Mouse (Mus musculus) v-Abl transformed pro-B cells (cell line): ENCODE results near the gene Gm10799.
"Not testable (repeated sequence)": the region's sequence is repeated elsewhere in the genome, so short reads cannot be mapped to it uniquely, and the experiment has no call there.

Source experiments
- in situ Hi-C, 2 experiments: fragments of 400-800 bp; cut with MboI; formaldehyde crosslinking; loops; one replicate each; pipeline ENCODE4 v1.15.1; 2025; ENCODE audit not compliant: unreplicated experiment in 2 of 2

Gene Gm10799

GRCm38 (mm10) chr2:104068450-104068849, at the start of gene Gm10799:
Gene Gm10799 (minus strand): TSS chr2:104068550.
- in situ Hi-C loops, result not testable (repeated sequence)

GRCm38 (mm10) chr2:104117173-104117572, 48.8 kb upstream of the Gm10799 start:
- in situ Hi-C loops, result not testable (repeated sequence)

GRCm38 (mm10) chr2:104114898-104115297, 46.5 kb upstream of the Gm10799 start:
- in situ Hi-C loops, result no loop called here

- in situ Hi-C loops, result not testable (repeated sequence)
Observed at GRCm38 (mm10) chr2:104113563-104113962, 45.2 kb upstream of the Gm10799 start.

- in situ Hi-C loops, result not testable (repeated sequence)
Observed at GRCm38 (mm10) chr2:104111170-104111797, 42.9 kb upstream of the Gm10799 start.

GRCm38 (mm10) chr2:104110031-104110430, 41.7 kb upstream of the Gm10799 start:
- in situ Hi-C loops, result no loop called here

- in situ Hi-C loops, result no loop called here
Observed at GRCm38 (mm10) chr2:104109528-104109927, 41.2 kb upstream of the Gm10799 start.

- in situ Hi-C loops, result not testable (repeated sequence)
Observed at GRCm38 (mm10) chr2:104109021-104109420, 40.7 kb upstream of the Gm10799 start.

- in situ Hi-C loops, result no loop called here
Observed at GRCm38 (mm10) chr2:104104800-104105199, 36.5 kb upstream of the Gm10799 start.

GRCm38 (mm10) chr2:104099946-104100345, 31.6 kb upstream of the Gm10799 start:
- in situ Hi-C loops, result no loop called here

- in situ Hi-C loops, result no loop called here
Observed at GRCm38 (mm10) chr2:104099231-104099585, 30.9 kb upstream of the Gm10799 start.

GRCm38 (mm10) chr2:104098529-104099230, 30.3 kb upstream of the Gm10799 start:
- in situ Hi-C loops, result no loop called here

GRCm38 (mm10) chr2:104097396-104097795, 29.0 kb upstream of the Gm10799 start:
- in situ Hi-C loops, result not testable (repeated sequence)

- in situ Hi-C loops, result not testable (repeated sequence)
Observed at GRCm38 (mm10) chr2:104096796-104097195, 28.4 kb upstream of the Gm10799 start.

GRCm38 (mm10) chr2:104096256-104096655, 27.9 kb upstream of the Gm10799 start:
- in situ Hi-C loops, result no loop called here

- in situ Hi-C loops, result no loop called here
Observed at GRCm38 (mm10) chr2:104095741-104096213, 27.4 kb upstream of the Gm10799 start, which contains the start of gene Cd59a. Gene Cd59a (plus strand): TSS chr2:104095801.

- in situ Hi-C loops, result no loop called here
Observed at GRCm38 (mm10) chr2:104093305-104093704, 25.0 kb upstream of the Gm10799 start.

GRCm38 (mm10) chr2:104087562-104087961, 19.2 kb upstream of the Gm10799 start:
- in situ Hi-C loops, result loop anchor here in 1 of 2 experiments (5.0 kb wide), 1 partner anchor 35 kb away; the partner anchor contains the start of gene A930018P22Rik

GRCm38 (mm10) chr2:104084027-104084426, 15.7 kb upstream of the Gm10799 start:
- in situ Hi-C loops, result not testable (repeated sequence)

GRCm38 (mm10) chr2:104082474-104082873, 14.1 kb upstream of the Gm10799 start:
- in situ Hi-C loops, result no loop called here

- in situ Hi-C loops, result not testable (repeated sequence)
Observed at GRCm38 (mm10) chr2:104081436-104082050, 13.2 kb upstream of the Gm10799 start.
